Mouse (Mus musculus): Measurements from ENCODE around the gene Pak1. TPM values are rescaled to one million over a fixed set of nuclear protein-coding genes. Genes with fewer than 3 reads are reported as not detected.
A peak's percentile ranks its signal among the peaks of the same experiment; 100 is the strongest.

Gene Pak1
- 13.6 and 14.0 TPM in 2 replicates for total RNA-seq (2015; ENCODE audit: low replicate concordance)
- 9.3 and 14.5 TPM in 2 replicates for total RNA-seq (2017; ENCODE audit: low replicate concordance)

GRCm38 (mm10) chr7:97788190-97788668, at the start of gene Pak1:
Gene Pak1 (plus strand): TSS chr7:97788541.
- no peak for ATAC-seq (replicated peaks; ENCODE audit: low FRiP score, poor library complexity, severe bottlenecking)

DNA sequence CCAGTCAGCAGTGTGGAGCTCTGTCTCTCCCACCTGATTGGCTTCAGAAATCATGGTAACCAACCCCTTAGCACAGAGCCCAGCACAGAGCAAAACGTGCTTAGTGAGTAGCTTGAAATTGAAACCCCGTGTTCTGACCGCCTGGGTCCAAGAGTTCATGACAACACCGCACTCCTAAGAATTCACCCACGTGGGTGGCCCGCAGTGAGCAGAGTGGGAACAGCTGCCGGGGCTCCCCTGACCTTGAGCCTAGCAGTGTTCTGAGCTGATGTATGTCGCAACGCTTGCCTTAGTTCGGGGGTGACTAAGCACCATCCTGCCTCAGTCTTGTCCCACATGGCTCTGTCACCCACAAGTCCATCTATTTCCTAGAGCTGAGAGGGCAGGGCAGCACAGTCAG, 47.4 kb upstream of the Pak1 start:
- ATAC-seq (replicated peaks; ENCODE audit: low FRiP score, poor library complexity, severe bottlenecking), result no peak

DNA sequence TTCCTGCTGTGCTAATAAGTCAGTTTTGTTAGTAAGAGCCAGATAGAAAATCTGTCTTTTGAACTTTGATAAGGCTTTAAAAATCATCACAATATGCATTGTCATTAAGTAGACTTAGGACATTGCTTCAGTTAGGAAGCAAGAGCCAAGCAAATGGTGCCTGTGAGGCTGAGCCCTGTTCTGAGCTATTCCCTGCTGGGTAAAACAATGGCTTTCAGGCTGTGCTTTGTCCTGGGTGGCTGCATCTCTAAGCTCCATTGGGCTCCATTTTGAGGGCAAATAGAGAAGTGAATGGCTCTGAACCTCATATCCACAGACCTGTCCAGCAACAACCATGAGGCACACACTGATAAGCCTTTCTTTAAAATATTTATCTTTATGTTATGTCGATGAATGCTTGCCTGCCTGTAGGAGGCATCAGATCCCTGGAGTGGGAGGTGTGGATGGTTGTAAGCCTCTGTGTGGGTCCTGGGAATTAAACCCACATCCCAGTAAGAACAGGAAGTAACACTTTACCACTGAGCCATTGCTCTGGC, 46.5 kb upstream of the Pak1 start:
- no peak for ATAC-seq (replicated peaks; ENCODE audit: low FRiP score, poor library complexity, severe bottlenecking)

DNA sequence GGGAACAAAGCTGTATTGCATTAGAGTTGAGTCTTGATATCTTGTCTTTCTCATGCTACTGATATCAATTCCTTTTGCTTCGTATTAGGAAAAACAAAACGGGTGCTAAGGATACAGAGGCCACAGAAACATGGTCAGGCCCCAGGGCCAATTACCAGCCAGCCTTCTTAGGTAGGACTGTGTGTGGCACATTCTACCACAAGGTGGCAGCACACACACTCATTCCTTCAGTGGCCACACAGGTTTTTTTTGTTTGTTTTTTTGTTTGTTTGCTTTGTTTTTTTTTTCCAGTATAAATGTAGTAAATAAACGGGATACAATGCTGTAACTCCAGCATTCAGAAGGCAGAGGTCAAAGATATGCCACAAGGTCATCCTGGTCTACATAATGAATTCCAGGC, 43.0 kb upstream of the Pak1 start:
- ATAC-seq (replicated peaks; ENCODE audit: low FRiP score, poor library complexity, severe bottlenecking), result 0 out of 2 replicates have a peak, but pooled peaks have one; percentile 47

DNA sequence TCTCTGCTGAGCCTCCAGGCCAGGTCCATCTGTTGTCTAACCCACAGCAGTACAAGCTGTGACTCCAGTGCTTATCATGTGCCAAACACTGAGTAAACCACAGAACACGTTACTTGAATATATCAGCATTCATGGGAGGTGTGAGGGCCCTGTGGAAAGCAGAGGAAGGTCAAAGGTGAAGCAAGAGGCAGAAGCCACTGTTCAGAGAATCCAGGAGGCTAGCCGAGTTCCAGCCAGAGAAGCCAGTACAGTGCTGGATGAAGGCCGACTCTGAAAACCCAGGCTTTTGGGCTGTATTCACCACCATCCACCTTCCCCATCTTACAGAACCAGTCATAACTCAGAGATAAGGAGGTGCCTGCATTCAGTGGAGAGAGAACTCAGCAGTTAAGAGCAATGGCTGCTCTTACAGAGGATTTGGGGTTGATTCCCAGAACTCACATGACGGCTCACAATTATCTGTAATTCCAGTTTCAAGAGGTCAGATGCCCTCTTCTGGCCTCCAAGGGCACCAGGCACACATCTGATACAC, 41.1 kb upstream of the Pak1 start:
- peak; percentile 33 for ATAC-seq (replicated peaks; ENCODE audit: low FRiP score, poor library complexity, severe bottlenecking)

- peak; percentile 79 for ATAC-seq (replicated peaks; ENCODE audit: low FRiP score, poor library complexity, severe bottlenecking)
Observed at GRCm38 (mm10) chr7:97747787-97748497, 40.4 kb upstream of the Pak1 start.

DNA sequence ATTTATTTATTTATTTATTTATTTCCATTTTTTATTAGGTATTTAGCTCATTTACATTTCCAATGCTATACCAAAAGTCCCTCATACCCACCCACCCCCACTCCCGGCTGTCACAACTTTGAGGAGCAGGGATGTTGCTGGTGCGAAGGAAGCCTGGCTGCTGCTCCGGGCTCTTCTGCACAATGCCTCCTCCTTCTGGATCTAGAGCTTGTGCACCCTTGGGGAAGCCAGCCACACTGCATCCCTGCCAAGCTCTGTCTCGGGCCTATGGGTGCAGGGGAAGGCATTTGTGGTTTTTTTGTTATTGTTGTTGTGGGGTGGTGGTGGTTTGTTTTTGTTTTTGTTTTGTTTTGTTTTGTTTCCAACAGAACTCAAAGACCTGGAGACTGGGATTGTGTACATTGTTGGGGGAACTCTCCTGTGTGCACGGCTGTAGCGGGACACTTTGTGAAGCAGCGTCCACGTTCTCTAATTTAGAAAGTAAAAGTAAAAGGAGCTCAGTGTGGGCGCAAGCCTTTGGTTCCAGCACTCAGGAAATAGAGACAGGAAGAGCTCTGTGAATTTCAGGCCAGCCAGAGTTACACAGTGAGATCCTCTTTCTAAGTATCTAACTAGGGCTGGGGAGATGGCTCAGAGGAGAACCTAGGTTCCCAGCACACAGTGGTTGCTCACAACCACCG, 39.7 kb upstream of the Pak1 start:
- ATAC-seq (replicated peaks; ENCODE audit: low FRiP score, poor library complexity, severe bottlenecking), result peak; percentile 22

GRCm38 (mm10) chr7:97749207-97750190, 38.8 kb upstream of the Pak1 start:
- ATAC-seq (replicated peaks; ENCODE audit: low FRiP score, poor library complexity, severe bottlenecking), result peak; percentile 42

GRCm38 (mm10) chr7:97756967-97757881, 31.1 kb upstream of the Pak1 start:
- ATAC-seq (replicated peaks; ENCODE audit: low FRiP score, poor library complexity, severe bottlenecking), result no peak

- no peak for ATAC-seq (replicated peaks; ENCODE audit: low FRiP score, poor library complexity, severe bottlenecking)
Observed at GRCm38 (mm10) chr7:97764591-97764990, 23.8 kb upstream of the Pak1 start.

GRCm38 (mm10) chr7:97765181-97765962, 23.0 kb upstream of the Pak1 start:
- no peak for ATAC-seq (replicated peaks; ENCODE audit: low FRiP score, poor library complexity, severe bottlenecking)

DNA sequence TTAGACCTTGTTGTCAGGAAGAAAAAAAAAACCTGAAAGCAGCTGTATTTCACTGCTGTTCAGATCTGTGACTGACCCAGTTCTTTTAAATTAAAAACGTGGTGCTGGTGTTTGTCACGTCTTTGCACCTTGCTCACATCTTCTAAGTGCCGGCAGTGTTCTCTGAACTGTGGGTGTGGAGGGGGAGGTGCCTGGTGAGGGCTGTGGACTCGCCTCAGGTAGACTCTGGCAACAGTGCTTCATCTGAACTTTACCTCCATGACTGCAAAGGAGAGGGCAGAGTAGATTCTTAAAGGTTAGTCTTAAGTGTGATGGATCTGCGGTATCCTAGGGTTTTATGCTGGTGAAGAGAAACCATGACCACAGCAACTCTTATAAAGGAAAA, 22.4 kb upstream of the Pak1 start:
- no peak for ATAC-seq (replicated peaks; ENCODE audit: low FRiP score, poor library complexity, severe bottlenecking)

GRCm38 (mm10) chr7:97766406-97767166, 21.8 kb upstream of the Pak1 start:
- no peak for ATAC-seq (replicated peaks; ENCODE audit: low FRiP score, poor library complexity, severe bottlenecking)

- no peak for ATAC-seq (replicated peaks; ENCODE audit: low FRiP score, poor library complexity, severe bottlenecking)
Observed at GRCm38 (mm10) chr7:97767841-97768240, 20.5 kb upstream of the Pak1 start.

DNA sequence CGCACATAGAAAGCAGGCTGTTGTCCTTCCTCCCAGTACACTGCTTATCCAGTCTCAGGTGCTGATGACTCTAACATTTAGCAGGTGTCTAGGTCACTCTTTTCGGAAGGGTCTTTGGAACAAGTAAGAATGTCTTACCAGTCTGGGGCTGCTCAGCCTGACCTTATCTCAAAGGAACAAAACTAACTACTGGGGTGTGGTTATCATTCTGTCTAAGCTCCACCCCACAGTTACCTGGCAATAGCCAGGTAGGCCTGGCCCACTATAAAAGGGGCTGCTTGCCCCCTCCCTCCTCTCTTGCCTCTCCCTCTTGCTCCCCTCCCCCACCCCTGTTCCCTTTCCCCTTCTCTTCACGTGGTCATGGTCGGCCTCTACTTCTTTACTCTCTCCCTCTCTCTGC, 19.3 kb upstream of the Pak1 start:
- ATAC-seq (replicated peaks; ENCODE audit: low FRiP score, poor library complexity, severe bottlenecking), result no peak

DNA sequence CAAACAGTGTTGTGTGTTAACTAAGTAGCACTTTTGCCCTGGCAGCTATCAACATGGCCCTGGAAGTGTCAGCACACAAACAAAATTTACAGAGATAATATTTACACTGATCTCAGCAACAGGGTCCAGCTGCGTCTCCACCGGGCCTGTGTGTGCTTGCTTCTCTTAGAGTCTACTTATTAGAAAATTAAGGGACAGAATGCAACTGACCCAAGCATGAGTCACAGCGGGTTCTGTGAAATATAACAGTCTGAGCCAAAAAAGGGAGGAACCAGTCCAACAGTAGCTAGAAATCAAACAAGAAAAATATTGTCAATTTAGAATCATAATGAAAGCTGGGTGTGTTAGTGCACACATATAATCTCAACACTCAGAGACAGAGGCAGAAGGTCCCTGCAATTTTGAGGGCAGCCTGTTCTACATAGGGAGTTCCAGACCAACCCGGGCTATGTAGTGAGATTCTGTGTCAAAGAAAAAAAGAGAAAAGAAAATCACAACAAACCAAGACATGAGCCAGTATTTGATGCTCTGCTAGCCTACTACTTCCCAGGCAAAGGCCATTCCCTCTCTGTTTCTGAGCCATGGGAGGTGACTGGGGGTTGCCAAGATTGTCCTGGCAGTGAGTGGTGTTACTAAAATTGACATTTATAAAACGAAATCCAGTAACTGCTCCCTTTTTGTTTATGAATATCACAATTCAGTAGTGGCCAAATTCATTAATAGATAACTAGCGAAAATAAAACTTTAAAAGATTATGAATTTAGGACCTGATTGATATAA, 17.3 kb upstream of the Pak1 start:
- ATAC-seq (replicated peaks; ENCODE audit: low FRiP score, poor library complexity, severe bottlenecking), result no peak
